Mouse (Mus musculus): ENCODE measurements around the gene Bcl3. TPM values are rescaled to one million over a fixed set of nuclear protein-coding genes. Genes with fewer than 3 reads are reported as not detected.

The Bcl3 gene
- polyA plus RNA-seq, 1 experiment from 2014 or later, result 0.71 TPM

- ATAC-seq (ENCODE audit: insufficient number of reproducible peaks, low FRiP score, low TSS enrichment, low read depth) (no peak), DNase-seq (ENCODE audit: low spot score) (no peak)
- Histone ChIP-seq H3K36me3 (ENCODE audit: control insufficient read depth, insufficient read depth, low read length) (no peaks in the 10 kb centered on the region), H3K27ac (replicated peaks; ENCODE audit: low read depth, low read length) (no peak overlapping the region), H3K4me1 (ENCODE audit: control insufficient read depth, insufficient read depth, low read length) (no peaks in the 10 kb centered on the region), H3K4me2 (ENCODE audit: low read depth, severe bottlenecking) (no peak overlapping the region), H3K9me3 (ENCODE audit: control insufficient read depth, low read length) (no peaks in the 10 kb centered on the region), H3K27me3 (ENCODE audit: control insufficient read depth, insufficient read depth, low read length) (peaks cover 6% of the 10 kb centered on the region), H3K9ac (ENCODE audit: low read length) (no peak overlapping the region), H3K4me3 (ENCODE audit: low read depth, low read length) (no peak overlapping the region)
- 83% methylated on average over 21 of the region's 21 CpGs for WGBS
Observed at GRCm38 (mm10) chr7:19841686-19842413, 19.3 kb upstream of the Bcl3 start.

GRCm38 (mm10) chr7:19840936-19841335 lies 18.4 kb upstream of the Bcl3 start:
- peaks cover 6% of the 10 kb centered on the region for H3K27me3 ChIP-seq (ENCODE audit: control insufficient read depth, insufficient read depth, low read length)
- no peak overlapping the region for H3K4me2 ChIP-seq (ENCODE audit: low read depth, severe bottlenecking)
- H3K4me1 ChIP-seq (ENCODE audit: control insufficient read depth, insufficient read depth, low read length), result no peaks in the 10 kb centered on the region
- no peak overlapping the region for H3K27ac ChIP-seq (replicated peaks; ENCODE audit: low read depth, low read length)
- ATAC-seq (ENCODE audit: insufficient number of reproducible peaks, low FRiP score, low TSS enrichment, low read depth), result no peak
- no peak overlapping the region for H3K4me3 ChIP-seq (ENCODE audit: low read depth, low read length)
- H3K36me3 ChIP-seq (ENCODE audit: control insufficient read depth, insufficient read depth, low read length), result no peaks in the 10 kb centered on the region
- H3K9me3 ChIP-seq (ENCODE audit: control insufficient read depth, low read length), result no peaks in the 10 kb centered on the region
- no peak for DNase-seq (ENCODE audit: low spot score)
- H3K9ac ChIP-seq (ENCODE audit: low read length), result no peak overlapping the region
- WGBS, result 78% methylated on average over 3 of the region's 3 CpGs

GRCm38 (mm10) chr7:19840371-19840770 lies 17.8 kb upstream of the Bcl3 start:
- no peak for DNase-seq (ENCODE audit: low spot score)
- H3K4me1 ChIP-seq (ENCODE audit: control insufficient read depth, insufficient read depth, low read length), result no peaks in the 10 kb centered on the region
- no peak overlapping the region for H3K27ac ChIP-seq (replicated peaks; ENCODE audit: low read depth, low read length)
- H3K27me3 ChIP-seq (ENCODE audit: control insufficient read depth, insufficient read depth, low read length), result peaks cover 6% of the 10 kb centered on the region
- no peak for ATAC-seq (ENCODE audit: insufficient number of reproducible peaks, low FRiP score, low TSS enrichment, low read depth)
- H3K36me3 ChIP-seq (ENCODE audit: control insufficient read depth, insufficient read depth, low read length), result no peaks in the 10 kb centered on the region
- H3K9ac ChIP-seq (ENCODE audit: low read length), result no peak overlapping the region
- H3K4me2 ChIP-seq (ENCODE audit: low read depth, severe bottlenecking), result no peak overlapping the region
- WGBS, result 78% methylated on average over 4 of the region's 4 CpGs
- no peaks in the 10 kb centered on the region for H3K9me3 ChIP-seq (ENCODE audit: control insufficient read depth, low read length)
- H3K4me3 ChIP-seq (ENCODE audit: low read depth, low read length), result no peak overlapping the region

- no peak overlapping the region for H3K4me2 ChIP-seq (ENCODE audit: low read depth, severe bottlenecking)
- H3K9me3 ChIP-seq (ENCODE audit: control insufficient read depth, low read length), result no peaks in the 10 kb centered on the region
- no peak overlapping the region for H3K4me3 ChIP-seq (ENCODE audit: low read depth, low read length)
- H3K9ac ChIP-seq (ENCODE audit: low read length), result no peak overlapping the region
- H3K27me3 ChIP-seq (ENCODE audit: control insufficient read depth, insufficient read depth, low read length), result no peaks in the 10 kb centered on the region; the same call in 1 of the 2 replicates
- no peak for DNase-seq (ENCODE audit: low spot score)
- no peak for ATAC-seq (ENCODE audit: insufficient number of reproducible peaks, low FRiP score, low TSS enrichment, low read depth)
- H3K4me1 ChIP-seq (ENCODE audit: control insufficient read depth, insufficient read depth, low read length), result no peaks in the 10 kb centered on the region
- H3K36me3 ChIP-seq (ENCODE audit: control insufficient read depth, insufficient read depth, low read length), result no peaks in the 10 kb centered on the region
- WGBS, result 72% methylated on average over 3 of the region's 3 CpGs
- H3K27ac ChIP-seq (replicated peaks; ENCODE audit: low read depth, low read length), result no peak overlapping the region
Observed at GRCm38 (mm10) chr7:19836843-19837242, 14.3 kb upstream of the Bcl3 start.

GRCm38 (mm10) chr7:19834055-19834454 lies 11.5 kb upstream of the Bcl3 start:
- Histone ChIP-seq H3K4me3 (ENCODE audit: low read depth, low read length) (no peak overlapping the region), H3K4me1 (ENCODE audit: control insufficient read depth, insufficient read depth, low read length) (no peaks in the 10 kb centered on the region), H3K4me2 (ENCODE audit: low read depth, severe bottlenecking) (no peak overlapping the region), H3K36me3 (ENCODE audit: control insufficient read depth, insufficient read depth, low read length) (no peaks in the 10 kb centered on the region), H3K27me3 (ENCODE audit: control insufficient read depth, insufficient read depth, low read length) (no peaks in the 10 kb centered on the region), H3K27ac (replicated peaks; ENCODE audit: low read depth, low read length) (no peak overlapping the region), H3K9ac (ENCODE audit: low read length) (no peak overlapping the region), H3K9me3 (ENCODE audit: control insufficient read depth, low read length) (no peaks in the 10 kb centered on the region; the same call in 1 of the 2 replicates)
- 73% methylated on average over 3 of the region's 3 CpGs for WGBS
- ATAC-seq (ENCODE audit: insufficient number of reproducible peaks, low FRiP score, low TSS enrichment, low read depth), result no peak
- no peak for DNase-seq (ENCODE audit: low spot score)

GRCm38 (mm10) chr7:19831837-19832236 lies 9.3 kb upstream of the Bcl3 start:
- Histone ChIP-seq H3K27me3 (ENCODE audit: control insufficient read depth, insufficient read depth, low read length) (no peaks in the 10 kb centered on the region), H3K9me3 (ENCODE audit: control insufficient read depth, low read length) (no peaks in the 10 kb centered on the region; the same call in 1 of the 2 replicates), H3K27ac (replicated peaks; ENCODE audit: low read depth, low read length) (no peak overlapping the region), H3K4me1 (ENCODE audit: control insufficient read depth, insufficient read depth, low read length) (no peaks in the 10 kb centered on the region), H3K4me3 (ENCODE audit: low read depth, low read length) (no peak overlapping the region), H3K36me3 (ENCODE audit: control insufficient read depth, insufficient read depth, low read length) (no peaks in the 10 kb centered on the region), H3K9ac (ENCODE audit: low read length) (no peak overlapping the region), H3K4me2 (ENCODE audit: low read depth, severe bottlenecking) (no peak overlapping the region)
- DNase-seq (ENCODE audit: low spot score), result no peak
- WGBS, result 56% methylated on average over 9 of the region's 9 CpGs
- no peak for ATAC-seq (ENCODE audit: insufficient number of reproducible peaks, low FRiP score, low TSS enrichment, low read depth)

- H3K9me3 ChIP-seq (ENCODE audit: control insufficient read depth, low read length), result no peaks in the 10 kb centered on the region; the same call in 1 of the 2 replicates
- no peak overlapping the region for H3K4me3 ChIP-seq (ENCODE audit: low read depth, low read length)
- no peaks in the 10 kb centered on the region for H3K36me3 ChIP-seq (ENCODE audit: control insufficient read depth, insufficient read depth, low read length)
- DNase-seq (ENCODE audit: low spot score) (no peak), ATAC-seq (ENCODE audit: insufficient number of reproducible peaks, low FRiP score, low TSS enrichment, low read depth) (no peak)
- no peaks in the 10 kb centered on the region for H3K27me3 ChIP-seq (ENCODE audit: control insufficient read depth, insufficient read depth, low read length)
- 37% methylated on average over 13 of the region's 13 CpGs for WGBS
- no peak overlapping the region for H3K4me2 ChIP-seq (ENCODE audit: low read depth, severe bottlenecking)
- no peaks in the 10 kb centered on the region for H3K4me1 ChIP-seq (ENCODE audit: control insufficient read depth, insufficient read depth, low read length)
- H3K27ac ChIP-seq (replicated peaks; ENCODE audit: low read depth, low read length), result no peak overlapping the region
- no peak overlapping the region for H3K9ac ChIP-seq (ENCODE audit: low read length)
Observed at GRCm38 (mm10) chr7:19830682-19831156, 8.1 kb upstream of the Bcl3 start.

GRCm38 (mm10) chr7:19829694-19830093 lies 7.1 kb upstream of the Bcl3 start:
- ATAC-seq (ENCODE audit: insufficient number of reproducible peaks, low FRiP score, low TSS enrichment, low read depth) (no peak), DNase-seq (ENCODE audit: low spot score) (no peak)
- no peak overlapping the region for H3K4me2 ChIP-seq (ENCODE audit: low read depth, severe bottlenecking)
- H3K9ac ChIP-seq (ENCODE audit: low read length), result no peak overlapping the region
- no peaks in the 10 kb centered on the region; the same call in 1 of the 2 replicates for H3K9me3 ChIP-seq (ENCODE audit: control insufficient read depth, low read length)
- H3K4me1 ChIP-seq (ENCODE audit: control insufficient read depth, insufficient read depth, low read length), result no peaks in the 10 kb centered on the region
- H3K27me3 ChIP-seq (ENCODE audit: control insufficient read depth, insufficient read depth, low read length), result no peaks in the 10 kb centered on the region
- H3K27ac ChIP-seq (replicated peaks; ENCODE audit: low read depth, low read length), result no peak overlapping the region
- WGBS, result 83% methylated on average over 3 of the region's 3 CpGs
- H3K36me3 ChIP-seq (ENCODE audit: control insufficient read depth, insufficient read depth, low read length), result no peaks in the 10 kb centered on the region
- no peak overlapping the region for H3K4me3 ChIP-seq (ENCODE audit: low read depth, low read length)

All from limb, embryonic 11.5 days (tissue).